Mouse (Mus musculus) stomach, postnatal 0 days (tissue): ENCODE results near the gene Zbtb16. TPM values are rescaled to one million over a fixed set of nuclear protein-coding genes. Genes with fewer than 3 reads are reported as not detected.

Experiments
- ATAC-seq: fragments of 200-750 bp; cut with Nextera tagmentation; 2 replicates; pipeline ENCODE4 v1.8.0; 2017; ENCODE audit not compliant: low FRiP score, low TSS enrichment
- DNase-seq: peaks from one replicate; pipeline ENCODE4 v3.0.0-alpha.2; 2016; ENCODE audit warnings: low spot score
- H3K27ac ChIP-seq: fragments of 300-500 bp; sonication (generic); replicated peaks from 2 replicates; pipeline ENCODE4 v1.5.1; 2014; ENCODE audit warnings: mild to moderate bottlenecking, control low read depth
- H3K27me3 ChIP-seq: fragments of 300-500 bp; sonication (generic); 2 replicates; pipeline ENCODE4 v1.6.1; 2014; ENCODE audit warnings: low read length; ENCODE audit not compliant: control insufficient read depth, insufficient read depth
- H3K36me3 ChIP-seq: fragments of 300-500 bp; sonication (generic); 2 replicates; pipeline ENCODE4 v1.6.1; 2014; ENCODE audit warnings: low read length, mixed read lengths; ENCODE audit not compliant: control insufficient read depth, insufficient read depth
- H3K4me1 ChIP-seq: fragments of 300-500 bp; sonication (generic); replicated peaks from 2 replicates; pipeline ENCODE4 v1.6.1; 2014; ENCODE audit warnings: antibody characterized with exemption; ENCODE audit not compliant: control insufficient read depth, insufficient read depth
- H3K4me2 ChIP-seq: fragments of 300-500 bp; sonication (generic); replicated peaks from 2 replicates; pipeline ENCODE4 v1.6.1; 2014; ENCODE audit warnings: low read depth, mild to moderate bottlenecking, control low read depth, moderate library complexity
- H3K4me3 ChIP-seq: fragments of 300-500 bp; sonication (generic); 2 replicates; pipeline ENCODE4 v1.5.1; 2014; ENCODE audit warnings: low read depth, low read length, control low read depth
- H3K9ac ChIP-seq: fragments of 300-500 bp; sonication (generic); 2 replicates; pipeline ENCODE4 v1.6.1; 2014; ENCODE audit warnings: mild to moderate bottlenecking, low read length, control low read depth, mixed read lengths
- H3K9me3 ChIP-seq: fragments of 300-500 bp; sonication (generic); 2 replicates; pipeline ENCODE4 v1.6.1; 2016; ENCODE audit warnings: low read length; ENCODE audit not compliant: control insufficient read depth
- CTCF ChIP-seq: IDR thresholded peaks from 2 replicates; pipeline ENCODE4 v1.5.1; 2016; ENCODE audit warnings: antibody characterized with exemption, low read depth, mild to moderate bottlenecking, moderate library complexity
- EP300 ChIP-seq: optimal IDR thresholded peaks from 2 replicates; pipeline ENCODE3; 2016; ENCODE audit warnings: antibody characterized with exemption
- whole genome bisulfite sequencing: fragments of 180-500 bp; shearing (Covaris S2); extraction: QIAGEN DNeasy Blood & Tissue Kit; methylation state at CpG from one replicate; pipeline ENCODE4 v1.1.7; 2014; 5-methylcytosine and 5-hydroxymethylcytosine counted together
- polyA plus RNA-seq: library from polyadenylated mRNA; unstranded; fragments of >200 nt; fragmentation: Nextera tagmentation; extraction: Ambion mirVana; gene quantifications from 2 replicates; pipeline ENCODE4 v1.2.1, GENCODE M21; 2015

Zbtb16 gene
- polyA plus RNA-seq, 1 experiment from 2014 or later: 1.7 TPM

DNA sequence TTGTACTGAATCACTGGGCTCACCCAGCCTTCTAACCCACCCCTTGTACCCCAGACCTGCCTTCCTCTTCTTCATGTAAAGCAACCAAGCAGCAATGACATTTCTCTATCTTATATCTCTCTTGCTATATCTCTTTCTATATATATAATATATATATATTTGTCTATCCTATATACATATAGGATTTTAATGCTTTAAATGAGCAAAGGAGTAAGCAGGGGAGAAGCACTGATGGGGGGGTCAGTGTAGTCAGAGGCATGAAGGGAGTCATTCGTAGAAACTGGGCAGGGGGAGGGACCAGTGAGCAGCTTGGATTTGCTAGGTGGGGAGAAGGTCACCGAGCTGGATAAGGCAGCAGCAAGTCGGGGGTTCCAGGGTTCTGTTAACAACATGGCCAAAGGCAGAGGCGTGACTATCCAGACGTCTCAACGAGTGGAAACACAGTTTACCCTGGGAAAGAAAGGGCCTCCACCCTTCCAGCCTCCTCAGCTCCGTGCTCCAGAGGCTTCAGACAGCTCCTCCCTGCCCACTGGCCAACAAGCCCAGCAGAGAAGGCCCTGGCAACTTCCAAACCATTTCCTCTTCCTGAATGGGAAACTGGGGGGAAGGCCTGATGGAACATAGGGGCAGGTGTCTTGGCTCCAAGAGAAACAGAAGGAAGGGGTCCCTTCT, 182.5 kb downstream of the Zbtb16 start:
- Histone ChIP-seq H3K9ac (no peak overlapping the region), H3K4me1 (peaks cover 3% of the 10 kb centered on the region; the same call in 1 of the 2 replicates), H3K36me3 (peaks cover 3% of the 10 kb centered on the region; the same call in 1 of the 2 replicates), H3K4me3 (no peak overlapping the region), H3K4me2 (no peak overlapping the region), H3K27ac (no peak overlapping the region), H3K27me3 (no peaks in the 10 kb centered on the region), H3K9me3 (no peaks in the 10 kb centered on the region)
- no peak for TF ChIP-seq CTCF
- TF ChIP-seq EP300: no peak
- DNase-seq (no peak), ATAC-seq (no peak)
- WGBS: 32% methylated on average over 7 of the region's 7 CpGs

DNA sequence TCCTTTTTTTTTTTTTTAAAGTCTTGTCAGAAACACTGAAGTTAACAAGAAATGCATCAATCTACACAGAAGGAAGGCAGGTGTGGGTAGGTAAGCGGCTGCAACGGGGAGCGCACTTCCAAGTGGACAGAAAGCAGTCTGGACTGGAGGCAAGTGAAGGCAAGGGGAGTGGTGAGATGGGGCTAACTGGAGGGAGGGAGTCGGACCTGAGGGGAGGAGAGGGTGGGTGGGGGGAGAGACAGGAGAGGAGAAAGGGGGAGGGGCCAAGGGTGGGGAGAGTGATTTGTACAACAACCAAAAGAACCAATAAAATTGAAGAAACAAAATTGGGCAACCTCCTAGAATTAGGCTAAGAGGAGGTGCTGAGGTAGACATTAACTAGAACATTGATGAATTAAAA, 184.0 kb downstream of the Zbtb16 start:
- Histone ChIP-seq H3K9me3 (no peaks in the 10 kb centered on the region), H3K9ac (no peak overlapping the region), H3K27me3 (no peaks in the 10 kb centered on the region), H3K36me3 (peaks cover 1% of the 10 kb centered on the region; the same call in 1 of the 2 replicates), H3K4me1 (peaks cover 3% of the 10 kb centered on the region; the same call in 1 of the 2 replicates), H3K4me3 (no peak overlapping the region), H3K4me2 (no peak overlapping the region), H3K27ac (no peak overlapping the region)
- 58% methylated on average over 4 of the region's 4 CpGs for WGBS
- DNase-seq (no peak), ATAC-seq (no peak)
- TF ChIP-seq EP300 (no peak), CTCF (no peak)

DNA sequence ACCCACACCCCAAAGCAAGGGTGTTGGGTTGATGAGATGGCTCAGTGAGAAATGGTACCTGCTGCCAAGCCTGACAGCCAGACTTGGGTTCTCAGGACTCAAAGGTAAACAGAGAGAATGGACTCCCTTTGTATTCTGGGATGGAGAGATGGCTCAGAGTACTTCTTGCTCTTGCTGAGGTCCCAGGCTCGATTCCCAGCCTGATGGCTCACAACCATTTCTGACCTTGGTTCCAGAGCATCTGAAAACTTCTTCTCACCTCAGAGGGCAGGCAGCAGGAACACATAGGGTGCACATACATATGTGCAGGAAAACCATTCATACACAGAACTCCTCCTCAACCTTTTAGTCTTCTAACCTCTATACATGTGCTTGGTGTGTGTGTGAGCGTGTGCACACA, 185.2 kb downstream of the Zbtb16 start:
- H3K4me2 ChIP-seq: no peak overlapping the region
- no peak for DNase-seq
- TF ChIP-seq EP300: no peak
- no peak for TF ChIP-seq CTCF
- H3K9ac ChIP-seq: no peak overlapping the region
- H3K27me3 ChIP-seq: no peaks in the 10 kb centered on the region
- H3K9me3 ChIP-seq: no peaks in the 10 kb centered on the region
- no peak overlapping the region for H3K4me3 ChIP-seq
- no peaks in the 10 kb centered on the region; the same call in 1 of the 2 replicates for H3K36me3 ChIP-seq
- no peak for ATAC-seq
- peaks cover 1% of the 10 kb centered on the region; the same call in 1 of the 2 replicates for H3K4me1 ChIP-seq
- 85% methylated on average over 2 of the region's 2 CpGs for WGBS
- no peak overlapping the region for H3K27ac ChIP-seq

DNA sequence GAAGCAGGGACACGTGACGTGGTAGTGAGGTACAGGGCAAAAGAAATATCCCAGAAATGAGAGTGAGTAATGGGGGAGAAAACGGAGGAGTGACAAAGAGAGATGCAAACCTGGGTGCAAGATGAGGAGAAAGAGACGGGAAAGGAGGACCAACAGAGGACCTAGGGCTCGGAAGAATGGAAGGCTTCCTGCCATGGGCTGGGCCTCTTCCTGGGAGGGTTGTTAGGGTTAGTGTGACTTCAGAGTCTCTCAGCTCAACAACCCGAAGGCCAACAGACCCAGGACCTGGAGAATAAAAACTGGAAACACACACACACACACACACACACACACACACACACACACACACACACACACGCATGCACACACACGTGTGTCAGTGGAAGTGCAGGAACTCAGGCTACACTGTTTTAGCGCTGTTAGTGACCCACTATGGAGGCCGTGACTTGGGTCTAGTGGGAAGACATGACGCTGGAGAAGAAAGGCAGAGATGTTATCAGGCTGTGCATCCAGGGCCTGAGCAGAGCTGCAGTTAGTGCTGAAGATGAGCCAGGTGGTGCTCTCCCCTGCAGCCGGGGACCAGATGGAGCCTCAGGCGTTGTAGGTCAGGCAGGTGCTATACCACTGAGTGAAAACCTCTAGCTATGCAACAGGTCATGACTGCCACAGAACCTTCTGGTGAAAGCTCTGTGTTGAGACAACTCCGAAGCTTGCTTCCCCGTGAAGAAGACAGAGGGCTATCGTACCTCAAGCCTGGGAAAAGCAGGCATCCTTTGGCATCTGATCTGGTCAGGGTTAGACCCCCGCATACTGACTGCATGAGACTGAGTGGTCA, 186.0 kb downstream of the Zbtb16 start:
- Histone ChIP-seq H3K36me3 (no peaks in the 10 kb centered on the region; the same call in 1 of the 2 replicates), H3K4me1 (no peaks in the 10 kb centered on the region; the same call in 1 of the 2 replicates), H3K9me3 (no peaks in the 10 kb centered on the region), H3K4me3 (no peak overlapping the region; the same call in 1 of the 2 replicates), H3K27me3 (no peaks in the 10 kb centered on the region), H3K9ac (no peak overlapping the region; the same call in 1 of the 2 replicates), H3K4me2 (no peak overlapping the region), H3K27ac (no peak overlapping the region)
- TF ChIP-seq EP300 (no peak), CTCF (0 out of 2 replicates have a peak, but pooled peaks have one; percentile 1)
- DNase-seq: no peak
- no peak for ATAC-seq
- WGBS: 51% methylated on average over 17 of the region's 17 CpGs

DNA sequence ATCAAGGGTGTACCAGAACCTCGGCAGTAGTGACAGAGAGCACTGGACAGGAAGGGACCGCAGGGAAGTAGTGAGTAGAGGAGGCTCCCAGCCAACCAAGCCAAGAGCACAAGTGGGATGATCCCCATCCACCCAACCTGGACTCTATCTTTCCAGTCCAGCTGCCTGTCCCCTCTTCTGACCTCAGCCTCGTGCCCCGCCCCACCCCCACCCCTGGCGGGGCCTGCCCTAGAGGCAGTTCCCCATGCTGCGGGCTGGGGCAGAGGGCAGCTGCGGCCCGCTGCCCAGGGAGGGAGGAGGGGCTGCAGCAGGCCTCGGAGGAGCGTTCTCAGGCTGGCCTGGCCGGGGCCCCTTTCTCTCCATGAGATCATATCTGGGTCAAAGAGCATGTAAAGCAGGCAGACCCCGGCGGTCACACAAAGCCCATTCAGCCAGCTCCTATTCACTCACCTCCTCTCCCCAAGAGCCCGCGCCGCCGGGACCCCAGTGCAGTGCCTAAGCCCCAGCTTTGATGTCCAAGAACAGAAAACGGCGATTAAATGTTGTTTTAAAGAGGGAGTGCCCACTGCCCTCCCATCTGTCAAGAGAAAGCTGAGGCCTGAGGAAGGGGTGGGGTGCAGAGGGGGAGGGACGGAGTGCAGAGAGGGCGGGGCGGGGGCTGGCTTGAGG, 186.8 kb downstream of the Zbtb16 start:
- Histone ChIP-seq H3K4me3 (peak overlapping the region; percentile 32), H3K4me2 (peak overlapping the region; percentile 57), H3K27me3 (no peaks in the 10 kb centered on the region), H3K9me3 (no peaks in the 10 kb centered on the region), H3K36me3 (no peaks in the 10 kb centered on the region), H3K4me1 (no peaks in the 10 kb centered on the region; the same call in 1 of the 2 replicates), H3K9ac (peak overlapping the region; percentile 52), H3K27ac (peak overlapping the region; percentile 76)
- 9% methylated on average over 18 of the region's 22 CpGs for WGBS
- ATAC-seq: peak; percentile 77
- peak; percentile 44 for DNase-seq
- TF ChIP-seq EP300 (no peak), CTCF (peak; percentile 12; the same call in 1 of the 2 replicates)
